Mouse (Mus musculus) liver, postnatal 0 days (tissue): ENCODE data around the gene 4933424G06Rik.

ENCODE experiments used
- CTCF ChIP-seq: sonication (generic); IDR thresholded peaks from 2 replicates; pipeline ENCODE4 v1.5.1; 2016; ENCODE audit warnings: antibody characterized with exemption, low read depth
- EP300 ChIP-seq: IDR thresholded peaks from 2 replicates; pipeline ENCODE4 v1.6.1; 2016; ENCODE audit warnings: antibody characterized with exemption, low read depth, mild to moderate bottlenecking

GRCm38 (mm10) chr1:36785238-36785641 is 75.3 kb downstream of the 4933424G06Rik start:
- TF ChIP-seq EP300 (no peak), CTCF (0 out of 2 replicates have a peak, but pooled peaks have one; percentile 20)
